Mouse (Mus musculus): ENCODE data around the gene Aldh3b3. TPM values are rescaled to one million over a fixed set of nuclear protein-coding genes. Genes with fewer than 3 reads are reported as not detected.
A peak's percentile ranks its signal among the peaks of the same experiment; 100 is the strongest.

The Aldh3b3 gene
- polyA plus RNA-seq, 1 experiment from 2014 or later = not detected

DNA sequence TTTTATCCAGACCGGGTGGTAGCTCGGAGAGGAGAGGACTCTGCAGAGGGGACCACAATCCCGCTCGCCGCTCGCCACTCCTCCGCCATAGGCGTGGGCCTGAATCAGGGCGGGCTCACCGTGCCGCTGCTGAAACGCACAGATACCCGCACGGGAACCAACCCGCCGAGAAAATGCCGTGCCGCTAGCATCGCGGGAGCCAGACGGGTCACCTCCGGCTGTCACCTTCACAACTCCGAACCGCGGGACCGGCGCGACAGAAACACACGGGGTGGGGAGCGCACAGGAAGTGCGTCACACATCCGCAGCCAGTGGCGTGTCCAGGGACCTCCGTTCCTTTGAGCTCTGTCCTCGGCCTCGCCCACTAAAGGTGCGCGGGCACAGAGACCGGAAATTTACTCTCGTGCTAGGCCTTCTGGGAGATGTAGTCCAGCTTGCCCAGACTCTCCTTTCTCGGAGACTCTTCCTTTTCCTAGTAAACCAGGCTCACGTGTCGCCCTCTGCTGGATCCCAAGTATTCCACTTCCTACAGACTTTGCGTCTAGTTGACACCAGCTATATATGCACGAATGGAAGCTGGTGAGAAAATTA lies 54.1 kb downstream of the Aldh3b3 start, which contains the start of gene Ndufv1:
Gene Ndufv1, minus strand, starts transcription at position 375 of the 591 bp plus-strand sequence.
- H3K27me3 ChIP-seq = no peaks in the 10 kb centered on the region; the same call in 1 of the 2 replicates
- peak within 1 kb of the TSS; percentile 79 for H3K9ac ChIP-seq (replicated peaks)
- H3K9me3 ChIP-seq = no peaks in the 10 kb centered on the region
- peak; percentile 100 for ATAC-seq
- under 1% methylated on average over 45 of the region's 45 CpGs for WGBS
- H3K4me1 ChIP-seq (replicated peaks) = peaks cover 16% of the 10 kb centered on the region
- peak within 1 kb of the TSS; percentile 73 for H3K4me2 ChIP-seq (replicated peaks)
- peak within 1 kb of the TSS; percentile 53 for H3K27ac ChIP-seq
- H3K36me3 ChIP-seq = peaks cover 31% of the 10 kb centered on the region
- H3K4me3 ChIP-seq (replicated peaks) = peak within 1 kb of the TSS; percentile 88

DNA sequence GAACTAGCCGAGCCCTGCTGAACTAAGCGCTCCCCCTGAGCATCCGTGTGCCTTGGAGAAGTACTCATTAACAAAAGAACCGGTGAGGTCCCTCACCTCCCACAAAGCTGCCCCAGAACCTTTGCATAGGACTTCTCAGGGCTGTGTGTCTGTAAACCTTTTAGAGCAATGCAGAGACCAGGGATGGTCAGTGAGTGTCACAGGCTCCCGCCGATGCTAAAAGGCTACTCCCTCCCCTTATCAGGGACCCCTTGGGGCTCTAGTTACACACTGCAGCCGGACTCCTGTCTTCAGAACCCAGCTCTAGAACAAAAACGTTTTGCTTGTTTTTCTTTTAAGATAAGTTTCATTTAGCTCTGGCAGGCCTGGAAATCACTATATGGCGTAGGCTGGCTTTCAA lies 54.6 kb downstream of the Aldh3b3 start:
- peaks cover 26% of the 10 kb centered on the region for H3K36me3 ChIP-seq
- ATAC-seq = no peak; the same call in 1 of the 2 replicates
- peak overlapping the region; percentile 88 for H3K4me3 ChIP-seq (replicated peaks)
- H3K9me3 ChIP-seq = no peaks in the 10 kb centered on the region
- no peaks in the 10 kb centered on the region; the same call in 1 of the 2 replicates for H3K27me3 ChIP-seq
- WGBS = 28% methylated on average over 9 of the region's 9 CpGs
- peak overlapping the region; percentile 45 for H3K4me2 ChIP-seq (replicated peaks)
- H3K27ac ChIP-seq = no peak overlapping the region
- 0 out of 2 replicates have a peak overlapping the region, but pooled peaks have one; percentile 10 for H3K9ac ChIP-seq (replicated peaks)
- H3K4me1 ChIP-seq (replicated peaks) = peaks cover 16% of the 10 kb centered on the region

DNA sequence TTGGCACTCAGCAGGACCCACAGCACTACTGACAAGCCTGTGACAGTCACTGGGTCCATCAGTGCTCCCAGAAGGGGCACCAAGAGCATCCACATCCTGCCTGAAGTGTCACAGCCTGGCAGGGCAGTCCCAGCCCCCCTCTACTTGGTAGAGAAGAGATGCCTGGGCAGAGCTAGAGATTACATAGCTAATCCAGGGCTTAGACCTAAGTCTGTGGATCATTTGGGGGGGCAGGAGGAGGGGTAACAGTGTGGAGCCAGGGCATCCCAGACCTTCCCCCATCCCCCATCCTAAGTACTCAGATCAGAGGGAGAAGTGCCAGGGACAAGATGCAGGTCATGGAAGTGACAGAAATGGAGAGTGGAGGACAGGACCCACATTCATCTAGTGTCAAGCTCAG lies 56.4 kb downstream of the Aldh3b3 start:
- H3K36me3 ChIP-seq = peaks cover 8% of the 10 kb centered on the region
- no peaks in the 10 kb centered on the region for H3K9me3 ChIP-seq
- no peak for ATAC-seq
- H3K27me3 ChIP-seq = no peaks in the 10 kb centered on the region; the same call in 1 of the 2 replicates
- H3K4me2 ChIP-seq (replicated peaks) = no peak overlapping the region
- no peak overlapping the region for H3K27ac ChIP-seq
- peaks cover 23% of the 10 kb centered on the region for H3K4me1 ChIP-seq (replicated peaks)
- H3K9ac ChIP-seq (replicated peaks) = no peak overlapping the region
- H3K4me3 ChIP-seq (replicated peaks) = no peak overlapping the region

DNA sequence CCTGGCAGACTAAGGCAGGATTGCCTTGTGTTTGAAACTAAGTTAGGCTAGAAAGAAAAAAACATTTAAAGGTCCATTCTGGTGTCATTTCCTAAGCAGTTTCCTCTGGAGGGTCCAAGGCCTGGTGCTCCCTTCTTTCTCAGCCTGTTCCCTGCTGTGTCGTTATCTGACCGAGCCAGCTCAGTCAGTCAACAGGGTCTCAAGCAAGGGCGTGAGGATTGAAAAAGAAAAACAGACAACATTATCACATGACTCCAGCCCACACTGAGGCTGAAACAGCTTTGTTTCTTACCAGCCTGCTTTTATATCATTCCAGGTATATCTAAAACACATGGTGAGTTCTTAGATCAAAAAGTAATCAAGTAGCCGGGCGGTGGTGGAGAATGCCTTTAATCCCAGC lies 57.2 kb downstream of the Aldh3b3 start:
- no peak overlapping the region for H3K27ac ChIP-seq
- H3K36me3 ChIP-seq = peaks cover 3% of the 10 kb centered on the region; the same call in 1 of the 2 replicates
- no peak overlapping the region for H3K4me2 ChIP-seq (replicated peaks)
- no peaks in the 10 kb centered on the region; the same call in 1 of the 2 replicates for H3K27me3 ChIP-seq
- H3K4me1 ChIP-seq (replicated peaks) = peaks cover 23% of the 10 kb centered on the region
- ATAC-seq = no peak
- 69% methylated on average over 5 of the region's 5 CpGs for WGBS
- no peak overlapping the region for H3K9ac ChIP-seq (replicated peaks)
- H3K9me3 ChIP-seq = no peaks in the 10 kb centered on the region
- H3K4me3 ChIP-seq (replicated peaks) = no peak overlapping the region

DNA sequence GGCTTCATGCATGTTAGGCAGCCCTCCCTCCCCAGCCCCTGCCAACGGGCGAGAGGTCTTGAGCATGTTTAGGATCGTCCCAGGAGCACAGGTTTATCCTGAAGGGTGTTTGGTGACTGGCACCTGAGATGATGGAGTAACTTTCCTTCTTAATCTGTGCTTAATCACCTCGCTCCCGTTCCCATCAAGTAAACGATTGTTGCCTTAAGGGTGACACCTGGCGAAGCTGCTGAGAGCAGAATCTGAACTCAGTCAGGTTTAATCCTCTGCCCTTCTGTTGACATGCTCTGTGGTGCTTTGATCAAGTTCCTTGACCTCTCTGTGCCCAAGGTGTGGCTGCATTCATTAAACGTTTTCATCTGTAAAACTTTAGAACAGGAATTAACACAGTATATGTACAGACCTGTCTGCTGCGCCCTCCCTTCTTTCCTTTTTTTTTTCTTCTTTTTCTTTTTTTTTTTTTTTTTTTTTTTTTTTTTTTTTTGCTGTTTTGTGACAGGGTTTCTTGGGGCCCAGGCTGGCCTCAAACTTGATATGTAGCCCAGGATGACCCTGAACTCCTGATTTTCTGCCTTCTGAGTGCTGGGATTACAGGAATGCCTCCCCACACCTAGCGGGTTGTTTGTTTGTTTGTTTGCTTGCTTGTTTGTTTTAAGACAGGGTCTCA lies 59.6 kb downstream of the Aldh3b3 start:
- no peaks in the 10 kb centered on the region; the same call in 1 of the 2 replicates for H3K27me3 ChIP-seq
- H3K27ac ChIP-seq = no peak overlapping the region
- H3K36me3 ChIP-seq = no peaks in the 10 kb centered on the region
- H3K4me3 ChIP-seq (replicated peaks) = no peak overlapping the region
- H3K9ac ChIP-seq (replicated peaks) = no peak overlapping the region
- 65% methylated on average over 10 of the region's 10 CpGs for WGBS
- H3K4me2 ChIP-seq (replicated peaks) = no peak overlapping the region
- ATAC-seq = no peak
- peaks cover 8% of the 10 kb centered on the region; the same call in 1 of the 2 replicates for H3K4me1 ChIP-seq (replicated peaks)
- no peaks in the 10 kb centered on the region for H3K9me3 ChIP-seq

DNA sequence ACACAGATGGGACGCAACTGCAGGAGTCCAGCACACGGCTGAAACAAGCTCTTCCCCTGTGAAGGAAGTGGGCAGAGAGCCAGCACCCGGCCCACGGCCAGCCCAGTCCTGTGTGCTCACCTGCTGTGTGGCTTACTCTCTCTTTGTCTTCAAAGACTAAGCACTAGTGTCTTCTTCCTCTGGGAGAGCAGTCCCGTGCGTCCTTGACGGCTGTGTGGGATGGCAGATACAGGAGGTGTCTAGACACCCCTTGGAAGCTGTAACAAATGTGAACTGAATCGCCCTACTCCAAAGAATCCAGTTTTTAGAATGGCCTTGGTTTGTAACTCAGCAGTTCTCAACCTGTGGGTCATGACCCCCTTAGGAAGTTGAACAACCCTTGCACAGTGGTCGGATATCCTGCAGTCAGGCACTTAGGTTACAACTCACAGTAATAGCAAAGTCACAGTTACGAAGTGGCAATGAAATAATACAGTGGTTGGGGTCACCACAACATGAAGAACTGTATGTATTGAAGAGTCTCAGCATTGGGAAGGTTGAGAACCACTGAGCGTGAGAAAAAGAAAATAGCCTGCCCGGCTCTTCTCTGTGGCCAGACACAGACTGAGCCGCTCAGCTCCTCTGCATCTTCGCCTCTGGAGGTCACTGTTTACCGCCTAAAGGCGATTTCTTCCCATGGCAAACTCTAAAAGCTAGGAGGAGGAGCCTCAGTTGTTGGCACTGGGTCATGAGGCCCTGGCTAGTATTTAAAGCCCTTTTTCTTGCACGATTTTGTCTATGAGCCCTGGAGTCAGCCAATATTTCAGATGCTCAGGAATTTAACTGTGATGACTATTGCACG lies 60.5 kb downstream of the Aldh3b3 start:
- Histone ChIP-seq H3K9me3 (no peaks in the 10 kb centered on the region), H3K27ac (no peak overlapping the region), H3K4me1 (replicated peaks) (peaks cover 7% of the 10 kb centered on the region; the same call in 1 of the 2 replicates), H3K36me3 (no peaks in the 10 kb centered on the region), H3K9ac (replicated peaks) (no peak overlapping the region), H3K27me3 (no peaks in the 10 kb centered on the region; the same call in 1 of the 2 replicates), H3K4me2 (replicated peaks) (no peak overlapping the region), H3K4me3 (replicated peaks) (no peak overlapping the region)
- peak; percentile 77 for ATAC-seq
- 34% methylated on average over 18 of the region's 18 CpGs for WGBS

Other genes starting within 250 kb of the Aldh3b3 start
- gene Kmt5b, start 191.2 kb upstream of the Aldh3b3 start, polyA plus RNA-seq (2015; fragmentation: Nextera tagmentation; extraction: Ambion mirVana) = 56.7 and 61.6 TPM in 2 replicates
- 49.5 and 58.0 TPM in 2 replicates for gene Chka, start 106.9 kb upstream of the Aldh3b3 start, polyA plus RNA-seq (2015; fragmentation: Nextera tagmentation; extraction: Ambion mirVana)
- gene Tcirg1, start 51.5 kb upstream of the Aldh3b3 start, polyA plus RNA-seq (2015; fragmentation: Nextera tagmentation; extraction: Ambion mirVana) = 7.4 and 10.9 TPM in 2 replicates
- 232 TPM in 2 replicates for gene Ndufs8, start 45.9 kb upstream of the Aldh3b3 start, polyA plus RNA-seq (2015; fragmentation: Nextera tagmentation; extraction: Ambion mirVana)
- 0.80 and 1.1 TPM in 2 replicates for gene Aldh3b1, start 28.8 kb upstream of the Aldh3b3 start, polyA plus RNA-seq (2015; fragmentation: Nextera tagmentation; extraction: Ambion mirVana)
- gene Unc93b1, start 23.5 kb upstream of the Aldh3b3 start, polyA plus RNA-seq (2015; fragmentation: Nextera tagmentation; extraction: Ambion mirVana) = 5.6 and 8.1 TPM in 2 replicates
- gene Aldh3b2, start 13.7 kb downstream of the Aldh3b3 start, polyA plus RNA-seq (2015; fragmentation: Nextera tagmentation; extraction: Ambion mirVana) = 0.09 and 0.18 TPM in 2 replicates
- 1.2 and 1.5 TPM in 2 replicates for gene Acy3, start 27.9 kb downstream of the Aldh3b3 start, polyA plus RNA-seq (2015; fragmentation: Nextera tagmentation; extraction: Ambion mirVana)
- not detected in 2 replicates for gene Tbx10, start 34.1 kb downstream of the Aldh3b3 start, polyA plus RNA-seq (2015; fragmentation: Nextera tagmentation; extraction: Ambion mirVana)
- gene Nudt8, start 41.9 kb downstream of the Aldh3b3 start, polyA plus RNA-seq (2015; fragmentation: Nextera tagmentation; extraction: Ambion mirVana) = 25.2 and 26.4 TPM in 2 replicates
- 4.9 and 5.5 TPM in 2 replicates for gene Gm49405, start 42.0 kb downstream of the Aldh3b3 start, polyA plus RNA-seq (2015; fragmentation: Nextera tagmentation; extraction: Ambion mirVana)
- 5.1 and 7.8 TPM in 2 replicates for gene Doc2g, start 44.7 kb downstream of the Aldh3b3 start, polyA plus RNA-seq (2015; fragmentation: Nextera tagmentation; extraction: Ambion mirVana)
- 203 and 210 TPM in 2 replicates for gene Ndufv1, start 54.2 kb downstream of the Aldh3b3 start, polyA plus RNA-seq (2015; fragmentation: Nextera tagmentation; extraction: Ambion mirVana)
- gene Gstp1, start 79.3 kb downstream of the Aldh3b3 start, polyA plus RNA-seq (2015; fragmentation: Nextera tagmentation; extraction: Ambion mirVana) = 372 and 375 TPM in 2 replicates
- 1.3 and 3.9 TPM in 2 replicates for gene Gstp2, start 87.4 kb downstream of the Aldh3b3 start, polyA plus RNA-seq (2015; fragmentation: Nextera tagmentation; extraction: Ambion mirVana)
- gene Gstp3, start 100.9 kb downstream of the Aldh3b3 start, polyA plus RNA-seq (2015; fragmentation: Nextera tagmentation; extraction: Ambion mirVana) = not detected in 2 replicates
- gene Cabp2, start 122.9 kb downstream of the Aldh3b3 start, polyA plus RNA-seq (2015; fragmentation: Nextera tagmentation; extraction: Ambion mirVana) = not detected in 2 replicates
- 78.7 and 82.1 TPM in 2 replicates for gene Cdk2ap2, start 138.5 kb downstream of the Aldh3b3 start, polyA plus RNA-seq (2015; fragmentation: Nextera tagmentation; extraction: Ambion mirVana)
- gene Pitpnm1, start 141.4 kb downstream of the Aldh3b3 start, polyA plus RNA-seq (2015; fragmentation: Nextera tagmentation; extraction: Ambion mirVana) = 45.0 and 45.9 TPM in 2 replicates
- 79.8 and 80.9 TPM in 2 replicates for gene Aip, start 167.2 kb downstream of the Aldh3b3 start, polyA plus RNA-seq (2015; fragmentation: Nextera tagmentation; extraction: Ambion mirVana)
- 0.05 and 0.08 TPM in 2 replicates for gene Gpr152, start 181.1 kb downstream of the Aldh3b3 start, polyA plus RNA-seq (2015; fragmentation: Nextera tagmentation; extraction: Ambion mirVana)
- 0.19 and 0.34 TPM in 2 replicates for gene Cabp4, start 185.4 kb downstream of the Aldh3b3 start, polyA plus RNA-seq (2015; fragmentation: Nextera tagmentation; extraction: Ambion mirVana)
- gene Coro1b, start 190.0 kb downstream of the Aldh3b3 start, polyA plus RNA-seq (2015; fragmentation: Nextera tagmentation; extraction: Ambion mirVana) = 121 and 127 TPM in 2 replicates
- 0.24 and 0.50 TPM in 2 replicates for gene Ptprcap, start 195.0 kb downstream of the Aldh3b3 start, polyA plus RNA-seq (2015; fragmentation: Nextera tagmentation; extraction: Ambion mirVana)
- gene Rps6kb2, start 204.7 kb downstream of the Aldh3b3 start, polyA plus RNA-seq (2015; fragmentation: Nextera tagmentation; extraction: Ambion mirVana) = 60.5 and 62.9 TPM in 2 replicates
- gene Carns1, start 216.8 kb downstream of the Aldh3b3 start, polyA plus RNA-seq (2015; fragmentation: Nextera tagmentation; extraction: Ambion mirVana) = 4.2 and 4.8 TPM in 2 replicates
- 0.78 and 0.93 TPM in 2 replicates for gene Tbc1d10c, start 232.6 kb downstream of the Aldh3b3 start, polyA plus RNA-seq (2015; fragmentation: Nextera tagmentation; extraction: Ambion mirVana)
- 636 and 651 TPM in 2 replicates for gene Ppp1ca, start 233.4 kb downstream of the Aldh3b3 start, polyA plus RNA-seq (2015; fragmentation: Nextera tagmentation; extraction: Ambion mirVana)
- gene Rad9a, start 243.0 kb downstream of the Aldh3b3 start, polyA plus RNA-seq (2015; fragmentation: Nextera tagmentation; extraction: Ambion mirVana) = 24.9 and 26.3 TPM in 2 replicates

Measured in midbrain, embryonic 13.5 days (tissue).